Mouse (Mus musculus): Measurements from ENCODE around the gene Aplf. TPM values are rescaled to one million over a fixed set of nuclear protein-coding genes. Genes with fewer than 3 reads are reported as not detected.

Gene Aplf
- total and polyA plus RNA-seq, 2 experiments from 2014 or later, result 2.0 to 2.7 TPM

- Histone ChIP-seq H3K9me3 (replicated peaks; ENCODE audit: control insufficient read depth, low read length) (no peaks in the 10 kb centered on the region), H3K4me3 (ENCODE audit: low read depth, low read length) (no peak overlapping the region), H3K9ac (replicated peaks; ENCODE audit: low read depth, low read length) (no peak overlapping the region), H3K27me3 (ENCODE audit: control insufficient read depth, insufficient read depth, low read length) (no peaks in the 10 kb centered on the region), H3K36me3 (replicated peaks; ENCODE audit: control insufficient read depth, insufficient read depth, low read length) (no peaks in the 10 kb centered on the region), H3K4me2 (ENCODE audit: low read depth, low read length) (no peak overlapping the region), H3K27ac (ENCODE audit: low read depth) (no peak overlapping the region), H3K4me1 (ENCODE audit: control insufficient read depth, insufficient read depth) (0 out of 2 replicates have a peak, but pooled peaks cover 4% of the 10 kb centered on the region)
- TF ChIP-seq EP300 (IDR thresholded peaks at IDR 0.05; ENCODE audit: low read depth) (no peak), CTCF (IDR thresholded peaks at IDR 0.05; ENCODE audit: low read depth) (no peak)
- peak; percentile 41; the same call in 1 of the 2 replicates for ATAC-seq (ENCODE audit: insufficient read depth, low read depth)
- peak; percentile 29 for DNase-seq (ENCODE audit: low spot score)
Observed at GRCm38 (mm10) chr6:87599825-87600224, 72.2 kb downstream of the Aplf start.

- H3K4me3 ChIP-seq (ENCODE audit: low read depth, low read length), result no peak overlapping the region
- DNase-seq (ENCODE audit: low spot score) (no peak), ATAC-seq (ENCODE audit: insufficient read depth, low read depth) (no peak)
- no peak for TF ChIP-seq CTCF (IDR thresholded peaks at IDR 0.05; ENCODE audit: low read depth)
- TF ChIP-seq EP300 (IDR thresholded peaks at IDR 0.05; ENCODE audit: low read depth), result no peak
- H3K9me3 ChIP-seq (replicated peaks; ENCODE audit: control insufficient read depth, low read length), result no peaks in the 10 kb centered on the region
- no peak overlapping the region for H3K27ac ChIP-seq (ENCODE audit: low read depth)
- 0 out of 2 replicates have a peak, but pooled peaks cover 4% of the 10 kb centered on the region for H3K4me1 ChIP-seq (ENCODE audit: control insufficient read depth, insufficient read depth)
- H3K4me2 ChIP-seq (ENCODE audit: low read depth, low read length), result no peak overlapping the region
- H3K36me3 ChIP-seq (replicated peaks; ENCODE audit: control insufficient read depth, insufficient read depth, low read length), result no peaks in the 10 kb centered on the region
- H3K27me3 ChIP-seq (ENCODE audit: control insufficient read depth, insufficient read depth, low read length), result no peaks in the 10 kb centered on the region
- 52% methylated on average over 10 of the region's 10 CpGs for WGBS
- H3K9ac ChIP-seq (replicated peaks; ENCODE audit: low read depth, low read length), result no peak overlapping the region
Observed at GRCm38 (mm10) chr6:87597116-87597833, 74.7 kb downstream of the Aplf start.

GRCm38 (mm10) chr6:87594188-87594587 lies 77.8 kb downstream of the Aplf start:
- TF ChIP-seq EP300 (IDR thresholded peaks at IDR 0.05; ENCODE audit: low read depth) (no peak), CTCF (IDR thresholded peaks at IDR 0.05; ENCODE audit: low read depth) (no peak)
- DNase-seq (ENCODE audit: low spot score), result no peak
- 64% methylated on average over 6 of the region's 6 CpGs for WGBS
- H3K27ac ChIP-seq (ENCODE audit: low read depth), result no peak overlapping the region
- no peak overlapping the region for H3K9ac ChIP-seq (replicated peaks; ENCODE audit: low read depth, low read length)
- no peak for ATAC-seq (ENCODE audit: insufficient read depth, low read depth)
- H3K27me3 ChIP-seq (ENCODE audit: control insufficient read depth, insufficient read depth, low read length), result peaks cover 9% of the 10 kb centered on the region
- H3K9me3 ChIP-seq (replicated peaks; ENCODE audit: control insufficient read depth, low read length), result no peaks in the 10 kb centered on the region
- H3K4me3 ChIP-seq (ENCODE audit: low read depth, low read length), result no peak overlapping the region
- H3K4me2 ChIP-seq (ENCODE audit: low read depth, low read length), result no peak overlapping the region
- no peaks in the 10 kb centered on the region for H3K36me3 ChIP-seq (replicated peaks; ENCODE audit: control insufficient read depth, insufficient read depth, low read length)
- H3K4me1 ChIP-seq (ENCODE audit: control insufficient read depth, insufficient read depth), result peaks cover 5% of the 10 kb centered on the region; the same call in 1 of the 2 replicates

- Histone ChIP-seq H3K9me3 (replicated peaks; ENCODE audit: control insufficient read depth, low read length) (no peaks in the 10 kb centered on the region), H3K4me3 (ENCODE audit: low read depth, low read length) (peak within 1 kb of the TSS; percentile 46), H3K27ac (ENCODE audit: low read depth) (no peak within 1 kb of the TSS), H3K4me1 (ENCODE audit: control insufficient read depth, insufficient read depth) (peaks cover 5% of the 10 kb centered on the region; the same call in 1 of the 2 replicates), H3K36me3 (replicated peaks; ENCODE audit: control insufficient read depth, insufficient read depth, low read length) (no peaks in the 10 kb centered on the region), H3K4me2 (ENCODE audit: low read depth, low read length) (peak within 1 kb of the TSS; percentile 70), H3K9ac (replicated peaks; ENCODE audit: low read depth, low read length) (peak within 1 kb of the TSS; percentile 28; the same call in 1 of the 2 replicates), H3K27me3 (ENCODE audit: control insufficient read depth, insufficient read depth, low read length) (peaks cover 30% of the 10 kb centered on the region)
- WGBS, result 2% methylated on average over 34 of the region's 34 CpGs
- DNase-seq (ENCODE audit: low spot score), result peak; percentile 16
- TF ChIP-seq CTCF (IDR thresholded peaks at IDR 0.05; ENCODE audit: low read depth) (no peak), EP300 (IDR thresholded peaks at IDR 0.05; ENCODE audit: low read depth) (no peak)
- ATAC-seq (ENCODE audit: insufficient read depth, low read depth), result peak; percentile 69
Observed at GRCm38 (mm10) chr6:87590394-87591281, 81.4 kb downstream of the Aplf start, which contains the start of gene Prokr1. TSS of gene Prokr1 (minus strand) at chr6:87590743.

GRCm38 (mm10) chr6:87589718-87590393 lies 82.1 kb downstream of the Aplf start:
- H3K9ac ChIP-seq (replicated peaks; ENCODE audit: low read depth, low read length), result peak overlapping the region; percentile 28; the same call in 1 of the 2 replicates
- H3K4me3 ChIP-seq (ENCODE audit: low read depth, low read length), result peak overlapping the region; percentile 46
- ATAC-seq (ENCODE audit: insufficient read depth, low read depth) (no peak), DNase-seq (ENCODE audit: low spot score) (no peak)
- H3K27ac ChIP-seq (ENCODE audit: low read depth), result no peak overlapping the region
- WGBS, result 30% methylated on average over 12 of the region's 12 CpGs
- peak overlapping the region; percentile 70 for H3K4me2 ChIP-seq (ENCODE audit: low read depth, low read length)
- H3K27me3 ChIP-seq (ENCODE audit: control insufficient read depth, insufficient read depth, low read length), result peaks cover 33% of the 10 kb centered on the region
- peaks cover 5% of the 10 kb centered on the region; the same call in 1 of the 2 replicates for H3K4me1 ChIP-seq (ENCODE audit: control insufficient read depth, insufficient read depth)
- no peak for TF ChIP-seq EP300 (IDR thresholded peaks at IDR 0.05; ENCODE audit: low read depth)
- no peak for TF ChIP-seq CTCF (IDR thresholded peaks at IDR 0.05; ENCODE audit: low read depth)
- H3K9me3 ChIP-seq (replicated peaks; ENCODE audit: control insufficient read depth, low read length), result no peaks in the 10 kb centered on the region
- H3K36me3 ChIP-seq (replicated peaks; ENCODE audit: control insufficient read depth, insufficient read depth, low read length), result no peaks in the 10 kb centered on the region

All from heart, postnatal 0 days (tissue).